Mouse (Mus musculus): ENCODE results near the gene Pgls. TPM values are rescaled to one million over a fixed set of nuclear protein-coding genes. Genes with fewer than 3 reads are reported as not detected.

Pgls gene
- polyA plus RNA-seq, 1 experiment from 2014 or later = 251 TPM

DNA sequence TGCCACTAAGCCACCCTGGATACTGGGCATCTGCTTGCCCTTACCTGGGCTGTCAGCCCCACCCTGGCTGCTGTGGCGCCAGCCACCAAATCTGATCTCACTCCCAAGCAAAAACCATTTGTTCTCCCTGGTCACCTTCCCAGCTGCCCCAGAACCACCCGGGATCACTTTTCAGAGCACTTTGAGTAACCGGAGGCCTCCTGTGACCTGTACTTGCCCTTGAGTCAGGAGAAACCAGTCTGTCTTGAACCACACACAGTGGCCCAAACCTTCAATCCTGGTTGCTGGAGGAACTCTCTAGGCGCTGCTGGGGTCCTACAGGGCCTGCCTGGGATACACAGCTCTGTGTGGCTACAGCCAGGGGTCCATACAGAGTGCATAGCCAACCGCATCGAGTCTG lies 39.2 kb upstream of the Pgls start:
- peaks cover 14% of the 10 kb centered on the region for H3K27me3 ChIP-seq (ENCODE audit: insufficient read depth, low read length)
- H3K27ac ChIP-seq (ENCODE audit: low read depth) = no peak overlapping the region
- no peaks in the 10 kb centered on the region for H3K9me3 ChIP-seq (ENCODE audit: low read depth, low read length)
- DNase-seq (no peak), ATAC-seq (ENCODE audit: insufficient read depth) (no peak)
- H3K4me3 ChIP-seq (ENCODE audit: low read depth, low read length) = no peak overlapping the region
- no peak overlapping the region for H3K4me2 ChIP-seq
- H3K9ac ChIP-seq = no peak overlapping the region
- TF ChIP-seq CTCF (IDR thresholded peaks at IDR 0.05; ENCODE audit: low read depth) = no peak
- 38% methylated on average over 6 of the region's 6 CpGs for WGBS
- no peaks in the 10 kb centered on the region for H3K4me1 ChIP-seq (ENCODE audit: insufficient read depth)
- peaks cover 8% of the 10 kb centered on the region; the same call in 1 of the 2 replicates for H3K36me3 ChIP-seq (ENCODE audit: insufficient read depth)

DNA sequence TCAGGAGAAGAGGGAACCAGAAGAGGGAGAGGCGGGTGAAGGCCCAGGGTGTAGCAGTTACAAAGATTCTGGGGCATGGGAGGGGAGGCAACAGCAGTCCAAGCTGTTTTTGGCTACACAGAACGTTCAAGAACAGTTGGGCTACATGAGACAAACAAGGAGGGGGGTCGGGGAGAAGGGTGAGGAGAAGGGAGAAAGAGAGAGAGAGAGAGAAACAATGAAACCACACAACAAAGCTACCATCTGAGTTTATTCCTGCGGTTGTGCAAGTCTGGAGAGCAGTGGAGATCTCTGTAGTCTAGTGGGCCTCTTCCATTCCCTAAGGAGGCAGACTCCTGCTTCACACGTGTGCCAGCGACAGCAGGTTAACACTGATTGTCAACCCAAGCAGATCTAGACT lies 38.0 kb upstream of the Pgls start:
- H3K36me3 ChIP-seq (ENCODE audit: insufficient read depth) = no peaks in the 10 kb centered on the region
- no peaks in the 10 kb centered on the region for H3K4me1 ChIP-seq (ENCODE audit: insufficient read depth)
- no peak overlapping the region for H3K4me3 ChIP-seq (ENCODE audit: low read depth, low read length)
- no peak for ATAC-seq (ENCODE audit: insufficient read depth)
- 63% methylated on average over 6 of the region's 6 CpGs for WGBS
- TF ChIP-seq CTCF (IDR thresholded peaks at IDR 0.05; ENCODE audit: low read depth) = no peak
- H3K9me3 ChIP-seq (ENCODE audit: low read depth, low read length) = no peaks in the 10 kb centered on the region
- H3K4me2 ChIP-seq = no peak overlapping the region
- 0 out of 2 replicates have a peak overlapping the region, but pooled peaks have one; percentile 18 for H3K27ac ChIP-seq (ENCODE audit: low read depth)
- H3K9ac ChIP-seq = no peak overlapping the region
- DNase-seq = no peak
- peaks cover 26% of the 10 kb centered on the region for H3K27me3 ChIP-seq (ENCODE audit: insufficient read depth, low read length)

DNA sequence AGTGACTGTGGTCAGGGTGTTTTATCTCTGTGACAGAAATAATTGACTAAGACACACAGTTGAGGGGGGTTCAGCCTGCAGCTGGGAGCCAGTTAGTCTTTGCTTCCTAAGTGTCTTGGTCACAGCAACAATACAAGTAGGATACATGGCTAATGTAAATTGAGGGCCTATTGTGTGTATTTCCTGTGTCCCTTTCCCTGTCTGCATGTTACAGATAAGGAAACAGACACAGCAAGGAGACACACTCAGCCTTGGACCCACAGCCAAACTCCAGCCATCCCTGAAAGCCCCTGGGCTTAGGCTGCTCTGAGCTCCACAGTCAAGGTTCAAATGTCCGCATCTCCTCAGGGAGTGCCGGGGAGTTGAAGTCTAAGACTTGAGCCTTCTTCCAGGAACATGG lies 37.3 kb upstream of the Pgls start:
- no peak overlapping the region for H3K4me2 ChIP-seq
- 73% methylated on average over 2 of the region's 2 CpGs for WGBS
- no peak for TF ChIP-seq CTCF (IDR thresholded peaks at IDR 0.05; ENCODE audit: low read depth)
- DNase-seq = no peak
- no peak overlapping the region for H3K9ac ChIP-seq
- no peaks in the 10 kb centered on the region for H3K9me3 ChIP-seq (ENCODE audit: low read depth, low read length)
- H3K27me3 ChIP-seq (ENCODE audit: insufficient read depth, low read length) = peaks cover 33% of the 10 kb centered on the region
- H3K4me1 ChIP-seq (ENCODE audit: insufficient read depth) = no peaks in the 10 kb centered on the region
- ATAC-seq (ENCODE audit: insufficient read depth) = no peak
- H3K27ac ChIP-seq (ENCODE audit: low read depth) = no peak overlapping the region
- no peaks in the 10 kb centered on the region for H3K36me3 ChIP-seq (ENCODE audit: insufficient read depth)
- no peak overlapping the region for H3K4me3 ChIP-seq (ENCODE audit: low read depth, low read length)

DNA sequence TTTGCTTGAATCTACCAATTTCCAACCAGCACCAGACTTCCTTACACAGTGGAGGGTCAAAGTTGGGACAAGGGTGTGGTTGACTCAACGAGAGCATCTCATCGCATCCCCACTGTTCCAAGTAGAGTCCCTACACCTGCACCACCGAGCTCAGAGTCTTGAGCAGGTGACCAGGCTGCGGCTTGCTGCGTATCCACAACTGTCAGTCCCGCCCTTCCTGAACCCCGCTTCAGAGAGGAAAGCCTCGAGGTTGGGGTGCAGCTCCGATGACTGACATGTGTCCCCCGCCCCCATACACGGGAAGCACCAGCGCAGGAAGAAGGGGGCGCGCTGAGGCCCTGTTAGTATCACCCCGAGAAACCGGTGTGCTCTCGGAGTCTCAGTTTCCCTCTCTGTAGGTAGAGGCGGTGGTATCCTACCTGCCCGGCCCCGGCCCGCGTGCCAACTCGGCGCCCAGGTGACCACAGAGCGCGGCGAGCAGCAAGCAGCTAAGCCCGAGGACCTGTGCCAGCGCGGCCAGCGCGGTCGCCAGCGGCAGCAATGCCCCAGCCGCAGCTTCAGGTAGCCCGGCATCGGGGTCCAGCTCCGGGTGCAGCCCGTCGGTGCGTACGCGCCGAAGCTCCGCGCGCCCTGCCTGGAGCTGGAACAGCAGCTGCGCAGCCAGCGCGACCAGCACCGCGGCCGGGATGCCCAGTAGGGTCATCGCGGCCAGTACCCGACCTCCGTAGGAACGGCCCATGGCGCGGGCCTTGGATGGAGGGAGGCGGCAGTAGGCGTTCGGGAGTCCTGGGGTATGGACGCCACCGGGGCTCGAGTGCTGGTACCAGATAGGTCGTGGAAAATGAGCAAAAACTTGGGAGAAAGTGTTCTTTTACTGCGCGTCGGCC lies 33.7 kb upstream of the Pgls start, which contains the start of gene Tmem221:
Gene Tmem221 (minus strand): TSS at position 801 of the 887 bp plus-strand sequence.
- H3K9ac ChIP-seq = peak within 1 kb of the TSS; percentile 44
- H3K4me3 ChIP-seq (ENCODE audit: low read depth, low read length) = peak within 1 kb of the TSS; percentile 47
- WGBS = 3% methylated on average over 67 of the region's 70 CpGs
- no peak within 1 kb of the TSS for H3K27ac ChIP-seq (ENCODE audit: low read depth)
- DNase-seq (no peak), ATAC-seq (ENCODE audit: insufficient read depth) (peak; percentile 11; the same call in 1 of the 2 replicates)
- H3K9me3 ChIP-seq (ENCODE audit: low read depth, low read length) = no peaks in the 10 kb centered on the region
- H3K36me3 ChIP-seq (ENCODE audit: insufficient read depth) = no peaks in the 10 kb centered on the region
- H3K4me1 ChIP-seq (ENCODE audit: insufficient read depth) = peaks cover 3% of the 10 kb centered on the region; the same call in 1 of the 2 replicates
- H3K4me2 ChIP-seq = peak within 1 kb of the TSS; percentile 81
- peaks cover 60% of the 10 kb centered on the region for H3K27me3 ChIP-seq (ENCODE audit: insufficient read depth, low read length)
- peak; percentile 23; the same call in 1 of the 2 replicates for TF ChIP-seq CTCF (IDR thresholded peaks at IDR 0.05; ENCODE audit: low read depth)

DNA sequence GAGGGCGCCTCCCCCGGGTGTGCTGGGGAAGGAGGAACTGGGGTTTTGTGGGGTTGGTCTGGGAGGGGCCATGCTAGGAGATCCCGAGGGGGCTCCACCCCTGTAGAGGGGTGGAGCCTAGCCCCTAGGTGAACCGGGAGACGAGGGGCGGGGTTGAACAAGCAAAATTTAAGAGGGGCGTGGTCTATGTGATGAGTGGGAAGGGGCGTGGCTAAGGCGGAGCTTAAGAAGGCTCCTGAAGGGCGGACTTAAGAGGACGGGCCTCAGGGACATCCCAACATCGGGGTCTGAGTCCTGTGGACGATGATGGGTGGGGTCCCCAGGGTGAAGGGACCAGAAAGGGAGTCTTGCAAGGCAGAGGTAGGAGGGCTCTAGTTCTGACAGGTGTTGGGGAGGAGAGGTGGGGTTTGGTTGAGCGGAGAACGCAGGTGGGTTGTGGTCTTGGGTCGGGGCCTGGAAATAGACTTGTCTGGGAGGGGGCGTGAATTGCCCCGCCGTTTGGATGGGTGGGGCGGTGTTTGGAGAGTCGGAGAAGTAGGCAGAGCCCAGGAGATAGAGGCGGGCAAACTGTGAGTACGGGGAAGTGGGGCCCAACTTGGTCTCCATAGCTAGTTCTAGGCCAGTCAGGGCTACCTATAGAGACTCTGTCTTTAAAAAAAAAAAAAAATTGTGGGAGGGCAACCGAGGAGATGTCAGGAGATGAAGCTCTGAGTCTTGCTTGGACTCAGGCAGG lies 32.9 kb upstream of the Pgls start:
- Histone ChIP-seq H3K4me2 (peak overlapping the region; percentile 81), H3K27ac (ENCODE audit: low read depth) (no peak overlapping the region), H3K4me1 (ENCODE audit: insufficient read depth) (peaks cover 3% of the 10 kb centered on the region; the same call in 1 of the 2 replicates), H3K27me3 (ENCODE audit: insufficient read depth, low read length) (peaks cover 60% of the 10 kb centered on the region), H3K36me3 (ENCODE audit: insufficient read depth) (no peaks in the 10 kb centered on the region), H3K9me3 (ENCODE audit: low read depth, low read length) (no peaks in the 10 kb centered on the region), H3K9ac (peak overlapping the region; percentile 44; the same call in 1 of the 2 replicates), H3K4me3 (ENCODE audit: low read depth, low read length) (peak overlapping the region; percentile 47)
- DNase-seq (peak; percentile 90), ATAC-seq (ENCODE audit: insufficient read depth) (peak; percentile 71)
- TF ChIP-seq CTCF (IDR thresholded peaks at IDR 0.05; ENCODE audit: low read depth) = no peak
- 1% methylated on average over 24 of the region's 24 CpGs for WGBS

DNA sequence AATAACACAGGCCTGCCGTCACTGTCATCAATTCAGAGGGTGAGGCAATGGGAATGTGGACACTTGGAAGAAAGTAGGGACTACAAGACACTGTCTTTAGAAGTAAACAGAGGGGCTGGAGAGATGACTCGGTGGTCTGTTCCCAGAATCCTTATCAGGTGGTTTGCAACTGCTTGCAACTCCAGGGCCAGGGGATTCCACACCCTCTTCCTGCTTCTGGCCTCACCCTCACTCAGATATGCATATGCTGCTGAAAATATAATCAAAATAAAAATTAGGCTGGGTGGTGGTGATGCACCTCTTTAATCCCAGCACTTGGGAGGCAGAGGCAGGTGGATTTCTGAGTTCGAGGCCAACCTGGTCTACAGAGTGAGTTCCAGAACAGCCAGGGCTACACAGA lies 31.9 kb upstream of the Pgls start:
- H3K27ac ChIP-seq (ENCODE audit: low read depth) = no peak overlapping the region
- H3K36me3 ChIP-seq (ENCODE audit: insufficient read depth) = no peaks in the 10 kb centered on the region
- H3K27me3 ChIP-seq (ENCODE audit: insufficient read depth, low read length) = peaks cover 60% of the 10 kb centered on the region
- no peak overlapping the region for H3K4me3 ChIP-seq (ENCODE audit: low read depth, low read length)
- no peak for TF ChIP-seq CTCF (IDR thresholded peaks at IDR 0.05; ENCODE audit: low read depth)
- WGBS = 53% methylated on average over 3 of the region's 3 CpGs
- no peak for ATAC-seq (ENCODE audit: insufficient read depth)
- no peak overlapping the region for H3K9ac ChIP-seq
- peaks cover 3% of the 10 kb centered on the region; the same call in 1 of the 2 replicates for H3K4me1 ChIP-seq (ENCODE audit: insufficient read depth)
- no peak overlapping the region for H3K4me2 ChIP-seq
- H3K9me3 ChIP-seq (ENCODE audit: low read depth, low read length) = no peaks in the 10 kb centered on the region
- DNase-seq = no peak

DNA sequence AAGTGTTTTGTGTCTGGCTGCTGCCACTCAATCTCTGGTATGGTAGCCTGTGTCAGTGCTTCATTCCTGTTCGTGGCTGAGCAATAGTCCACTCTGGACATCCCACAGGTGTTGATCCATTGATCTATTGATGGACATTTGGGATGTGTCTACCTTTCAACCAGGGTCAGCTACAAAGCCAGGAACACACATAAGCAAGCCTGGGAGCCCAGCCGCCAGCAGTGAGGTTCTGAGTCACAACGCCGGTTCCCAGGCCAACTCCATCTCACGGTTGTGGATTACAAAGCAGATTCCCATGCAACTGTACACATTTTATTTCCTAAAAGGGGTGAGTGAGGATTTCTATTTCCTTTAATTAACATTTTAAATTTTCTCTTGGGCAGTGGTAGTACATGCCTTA lies 31.2 kb upstream of the Pgls start:
- Histone ChIP-seq H3K9ac (no peak overlapping the region), H3K27ac (ENCODE audit: low read depth) (no peak overlapping the region), H3K4me3 (ENCODE audit: low read depth, low read length) (no peak overlapping the region), H3K4me2 (no peak overlapping the region), H3K9me3 (ENCODE audit: low read depth, low read length) (no peaks in the 10 kb centered on the region), H3K27me3 (ENCODE audit: insufficient read depth, low read length) (peaks cover 60% of the 10 kb centered on the region), H3K36me3 (ENCODE audit: insufficient read depth) (no peaks in the 10 kb centered on the region), H3K4me1 (ENCODE audit: insufficient read depth) (peaks cover 3% of the 10 kb centered on the region; the same call in 1 of the 2 replicates)
- TF ChIP-seq CTCF (IDR thresholded peaks at IDR 0.05; ENCODE audit: low read depth) = no peak
- no peak for DNase-seq
- WGBS = 85% methylated on average over 5 of the region's 5 CpGs
- no peak for ATAC-seq (ENCODE audit: insufficient read depth)
